Mouse (Mus musculus): Measurements from ENCODE around the gene Cfap44. TPM values are rescaled to one million over a fixed set of nuclear protein-coding genes. Genes with fewer than 3 reads are reported as not detected.

The Cfap44 gene
- not detected for total RNA-seq (2023)

GRCm38 (mm10) chr16:44394577-44395243 is at the start of gene Cfap44:
Cfap44 (plus strand) TSS chr16:44394796.

GRCm38 (mm10) chr16:44347071-44347901 is 47.3 kb upstream of the Cfap44 start, which contains the start of gene Spice1:
Spice1 (plus strand) TSS chr16:44347121.

Other genes with a start within 250 kb of the Cfap44 start
- 10 to 100 TPM; 24.6 to 26.8 TPM for gene Usf3, start 221.6 kb upstream of the Cfap44 start, total RNA-seq (2023)
- 100 to 1,000 TPM; 244 to 274 TPM for gene Sidt1, start 61.6 kb upstream of the Cfap44 start, total RNA-seq (2023)
- 10 to 100 TPM; 86.6 to 88.6 TPM for gene Spice1, start 47.7 kb upstream of the Cfap44 start, total RNA-seq (2023)
- gene Boc, start 164.1 kb downstream of the Cfap44 start, total RNA-seq (2023): not detected